Mouse (Mus musculus) intestine, embryonic 14.5 days (tissue): ENCODE measurements around the gene Eef2. TPM values are rescaled to one million over a fixed set of nuclear protein-coding genes. Genes with fewer than 3 reads are reported as not detected.

Experiments used
- polyA plus RNA-seq: library from polyadenylated mRNA; unstranded; fragments of >200 nt; fragmentation: Nextera tagmentation; extraction: Ambion mirVana; gene quantifications from 2 replicates; pipeline ENCODE4 v1.2.1, GENCODE M21; 2014

The Eef2 gene
- polyA plus RNA-seq, 1 experiment from 2014 or later, result 490 TPM

Other genes starting within 250 kb of the Eef2 start
- gene Gadd45b, start 246.6 kb upstream of the Eef2 start, polyA plus RNA-seq, result 18.2 and 21.2 TPM in 2 replicates
- 4.7 and 4.8 TPM in 2 replicates for gene Gng7, start 161.7 kb upstream of the Eef2 start, polyA plus RNA-seq
- 0.65 and 1.0 TPM in 2 replicates for gene Diras1, start 151.0 kb upstream of the Eef2 start, polyA plus RNA-seq
- 13.1 and 13.7 TPM in 2 replicates for gene Slc39a3, start 139.2 kb upstream of the Eef2 start, polyA plus RNA-seq
- 171 and 181 TPM in 2 replicates for gene Sgta, start 116.5 kb upstream of the Eef2 start, polyA plus RNA-seq
- gene Thop1, start 106.6 kb upstream of the Eef2 start, polyA plus RNA-seq, result 53.2 and 54.1 TPM in 2 replicates
- 0.65 and 1.0 TPM in 2 replicates for gene Creb3l3, start 77.8 kb upstream of the Eef2 start, polyA plus RNA-seq
- 174 and 185 TPM in 2 replicates for gene Map2k2, start 70.7 kb upstream of the Eef2 start, polyA plus RNA-seq
- 23.2 and 28.7 TPM in 2 replicates for gene Zbtb7a, start 41.4 kb upstream of the Eef2 start, polyA plus RNA-seq
- 40.8 and 43.3 TPM in 2 replicates for gene Pias4, start 8.7 kb upstream of the Eef2 start, polyA plus RNA-seq
- gene Dapk3, start 6.4 kb downstream of the Eef2 start, polyA plus RNA-seq, result 57.8 and 58.8 TPM in 2 replicates
- not detected in 2 replicates for gene 4930442H23Rik, start 7.2 kb downstream of the Eef2 start, polyA plus RNA-seq
- gene Nmrk2, start 25.4 kb downstream of the Eef2 start, polyA plus RNA-seq, result 0.22 TPM in 2 replicates
- 2.2 and 2.8 TPM in 2 replicates for gene Atcay, start 54.2 kb downstream of the Eef2 start, polyA plus RNA-seq
- 6.9 and 8.1 TPM in 2 replicates for gene Zfr2, start 56.5 kb downstream of the Eef2 start, polyA plus RNA-seq
- 2.5 and 4.1 TPM in 2 replicates for gene Matk, start 76.3 kb downstream of the Eef2 start, polyA plus RNA-seq
- gene Mrpl54, start 90.3 kb downstream of the Eef2 start, polyA plus RNA-seq, result 253 and 260 TPM in 2 replicates
- 51.0 and 51.7 TPM in 2 replicates for gene Apba3, start 90.3 kb downstream of the Eef2 start, polyA plus RNA-seq
- 35.1 and 44.4 TPM in 2 replicates for gene Tjp3, start 115.0 kb downstream of the Eef2 start, polyA plus RNA-seq
- gene Pip5k1c, start 116.3 kb downstream of the Eef2 start, polyA plus RNA-seq, result 57.3 and 57.5 TPM in 2 replicates
- gene Cactin, start 144.5 kb downstream of the Eef2 start, polyA plus RNA-seq, result 26.0 and 27.7 TPM in 2 replicates
- 22.3 and 23.6 TPM in 2 replicates for gene Tbxa2r, start 152.1 kb downstream of the Eef2 start, polyA plus RNA-seq
- 0.07 and 0.11 TPM in 2 replicates for gene Gipc3, start 166.6 kb downstream of the Eef2 start, polyA plus RNA-seq
- 85.0 and 86.8 TPM in 2 replicates for gene Hmg20b, start 173.8 kb downstream of the Eef2 start, polyA plus RNA-seq
- 4.8 and 6.9 TPM in 2 replicates for gene Mfsd12, start 180.9 kb downstream of the Eef2 start, polyA plus RNA-seq
- gene 4930404N11Rik, start 189.2 kb downstream of the Eef2 start, polyA plus RNA-seq, result 0.58 and 0.59 TPM in 2 replicates
- gene Fzr1, start 201.9 kb downstream of the Eef2 start, polyA plus RNA-seq, result 93.3 and 93.9 TPM in 2 replicates
- gene Dohh, start 207.8 kb downstream of the Eef2 start, polyA plus RNA-seq, result 70.7 and 70.8 TPM in 2 replicates
- gene Gm48551, start 207.8 kb downstream of the Eef2 start, polyA plus RNA-seq, result 2.4 and 4.2 TPM in 2 replicates
- 0.37 and 0.44 TPM in 2 replicates for gene Gm48552, start 212.4 kb downstream of the Eef2 start, polyA plus RNA-seq
- gene Smim24, start 216.4 kb downstream of the Eef2 start, polyA plus RNA-seq, result 99.8 and 125 TPM in 2 replicates